Mouse (Mus musculus): Measurements from ENCODE around the gene Ppp1r26.

DNA sequence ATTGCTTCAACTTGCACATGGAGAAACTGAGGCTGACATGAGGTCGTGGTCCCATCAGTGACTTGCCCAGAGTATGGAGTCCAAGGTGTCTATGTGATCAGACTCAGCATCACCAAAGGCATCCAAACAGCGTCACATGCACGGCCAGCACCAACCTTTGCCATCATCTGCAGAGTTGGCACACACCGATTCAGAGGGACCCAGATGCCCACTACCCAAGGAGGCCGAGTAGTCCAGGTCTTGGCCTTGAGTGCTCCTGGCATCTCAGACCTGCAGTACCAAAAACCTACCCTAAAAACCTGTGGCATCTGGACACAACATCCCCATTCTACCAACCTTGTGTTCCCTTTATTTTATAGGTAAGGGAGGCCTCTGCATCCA, 31.9 kb upstream of the Ppp1r26 start:
- no peak for TF ChIP-seq CTCF (IDR thresholded peaks at IDR 0.05)
- no peak for TF ChIP-seq POLR2A (IDR thresholded peaks at IDR 0.05; ENCODE audit: insufficient read depth, low read depth, low read length)

Data from heart, adult 2 months (tissue).